Mouse (Mus musculus) CH12F3 (cell line): ENCODE data around the gene Copg1.
"Not testable (repeated sequence)": the region's sequence is repeated elsewhere in the genome, so short reads cannot be mapped to it uniquely, and the experiment has no call there.

Experiments
- in situ Hi-C: fragments of 300-500 bp; cut with MboI; formaldehyde crosslinking; loops from 2 replicates; pipeline ENCODE4 v1.14.3; 2020; ENCODE audit warnings: low sequenced_read_pairs

Copg1 gene

GRCm38 (mm10) chr6:87962457-87962856, 74.8 kb downstream of the Copg1 start:
- in situ Hi-C loops, result not testable (repeated sequence)
